Mouse (Mus musculus): ENCODE results near the gene Mfsd11. TPM values are rescaled to one million over a fixed set of nuclear protein-coding genes. Genes with fewer than 3 reads are reported as not detected.

The Mfsd11 gene
- polyA plus RNA-seq, 1 experiment from 2014 or later = 31.9 TPM

GRCm38 (mm10) chr11:116834954-116835353 is 17.3 kb upstream of the Mfsd11 start:
- no peaks in the 10 kb centered on the region for H3K9me3 ChIP-seq (ENCODE audit: control insufficient read depth, low read length)
- H3K4me3 ChIP-seq (ENCODE audit: control insufficient read depth in 1 of 2, insufficient read depth in 1 of 2, low read depth in 1 of 2, low read length in 2 of 2) = no peak overlapping the region
- ATAC-seq (ENCODE audit: insufficient number of reproducible peaks, insufficient read depth, low FRiP score, low read depth) = no peak
- H3K36me3 ChIP-seq (ENCODE audit: control insufficient read depth, insufficient read depth, low read length) = peaks cover 84% of the 10 kb centered on the region
- no peak overlapping the region for H3K9ac ChIP-seq (ENCODE audit: low read length)
- no peaks in the 10 kb centered on the region for H3K27me3 ChIP-seq (ENCODE audit: control insufficient read depth, insufficient read depth, low read length)
- no peak overlapping the region for H3K27ac ChIP-seq (replicated peaks in 1 of 2; ENCODE audit: control insufficient read depth in 1 of 2, insufficient read depth in 1 of 2, low read depth in 2 of 2, low read length in 2 of 2)
- no peak overlapping the region for H3K4me2 ChIP-seq (ENCODE audit: low read length)
- peaks cover 0 to 5% of the 10 kb centered on the region in 2 experiments; a peak in 2 of 4 replicates for H3K4me1 ChIP-seq (ENCODE audit: control insufficient read depth in 2 of 2, insufficient read depth in 2 of 2, low read length in 2 of 2)
- 91% methylated on average over 1 of the region's 1 CpGs for WGBS

GRCm38 (mm10) chr11:116836283-116836682 is 16.0 kb upstream of the Mfsd11 start:
- Histone ChIP-seq H3K9me3 (ENCODE audit: control insufficient read depth, low read length) (no peaks in the 10 kb centered on the region), H3K4me1 (ENCODE audit: control insufficient read depth in 2 of 2, insufficient read depth in 2 of 2, low read length in 2 of 2) (peaks cover 7 to 19% of the 10 kb centered on the region in 2 experiments), H3K4me3 (ENCODE audit: control insufficient read depth in 1 of 2, insufficient read depth in 1 of 2, low read depth in 1 of 2, low read length in 2 of 2) (no peak overlapping the region), H3K4me2 (ENCODE audit: low read length) (no peak overlapping the region), H3K9ac (ENCODE audit: low read length) (no peak overlapping the region), H3K27ac (replicated peaks in 1 of 2; ENCODE audit: control insufficient read depth in 1 of 2, insufficient read depth in 1 of 2, low read depth in 2 of 2, low read length in 2 of 2) (no peak overlapping the region), H3K36me3 (ENCODE audit: control insufficient read depth, insufficient read depth, low read length) (peaks cover 96% of the 10 kb centered on the region), H3K27me3 (ENCODE audit: control insufficient read depth, insufficient read depth, low read length) (no peaks in the 10 kb centered on the region)
- ATAC-seq (ENCODE audit: insufficient number of reproducible peaks, insufficient read depth, low FRiP score, low read depth) = no peak
- WGBS = 92% methylated on average over 4 of the region's 4 CpGs

- H3K9ac ChIP-seq (ENCODE audit: low read length) = no peak overlapping the region
- H3K27ac ChIP-seq (replicated peaks in 1 of 2; ENCODE audit: control insufficient read depth in 1 of 2, insufficient read depth in 1 of 2, low read depth in 2 of 2, low read length in 2 of 2) = no peak overlapping the region
- 92% methylated on average over 10 of the region's 10 CpGs for WGBS
- ATAC-seq (ENCODE audit: insufficient number of reproducible peaks, insufficient read depth, low FRiP score, low read depth) = no peak
- H3K27me3 ChIP-seq (ENCODE audit: control insufficient read depth, insufficient read depth, low read length) = no peaks in the 10 kb centered on the region
- no peak overlapping the region for H3K4me2 ChIP-seq (ENCODE audit: low read length)
- no peaks in the 10 kb centered on the region for H3K9me3 ChIP-seq (ENCODE audit: control insufficient read depth, low read length)
- H3K36me3 ChIP-seq (ENCODE audit: control insufficient read depth, insufficient read depth, low read length) = peaks cover 91% of the 10 kb centered on the region
- H3K4me3 ChIP-seq (ENCODE audit: control insufficient read depth in 1 of 2, insufficient read depth in 1 of 2, low read depth in 1 of 2, low read length in 2 of 2) = no peak overlapping the region
- H3K4me1 ChIP-seq (ENCODE audit: control insufficient read depth in 2 of 2, insufficient read depth in 2 of 2, low read length in 2 of 2) = peaks cover 7 to 22% of the 10 kb centered on the region in 2 experiments
Observed at GRCm38 (mm10) chr11:116837441-116837840, 14.8 kb upstream of the Mfsd11 start.

- Histone ChIP-seq H3K9ac (ENCODE audit: low read length) (no peak overlapping the region), H3K4me3 (ENCODE audit: control insufficient read depth in 1 of 2, insufficient read depth in 1 of 2, low read depth in 1 of 2, low read length in 2 of 2) (no peak overlapping the region), H3K27ac (replicated peaks in 1 of 2; ENCODE audit: control insufficient read depth in 1 of 2, insufficient read depth in 1 of 2, low read depth in 2 of 2, low read length in 2 of 2) (no peak overlapping the region), H3K36me3 (ENCODE audit: control insufficient read depth, insufficient read depth, low read length) (peaks cover 76% of the 10 kb centered on the region), H3K4me1 (ENCODE audit: control insufficient read depth in 2 of 2, insufficient read depth in 2 of 2, low read length in 2 of 2) (peaks cover 7 to 22% of the 10 kb centered on the region in 2 experiments), H3K4me2 (ENCODE audit: low read length) (no peak overlapping the region), H3K9me3 (ENCODE audit: control insufficient read depth, low read length) (no peaks in the 10 kb centered on the region), H3K27me3 (ENCODE audit: control insufficient read depth, insufficient read depth, low read length) (no peaks in the 10 kb centered on the region)
- WGBS = 86% methylated on average over 14 of the region's 14 CpGs
- ATAC-seq (ENCODE audit: insufficient number of reproducible peaks, insufficient read depth, low FRiP score, low read depth) = no peak
Observed at GRCm38 (mm10) chr11:116838936-116839335, 13.3 kb upstream of the Mfsd11 start.

- Histone ChIP-seq H3K9me3 (ENCODE audit: control insufficient read depth, low read length) (no peaks in the 10 kb centered on the region), H3K4me3 (ENCODE audit: control insufficient read depth in 1 of 2, insufficient read depth in 1 of 2, low read depth in 1 of 2, low read length in 2 of 2) (no peak overlapping the region), H3K4me1 (ENCODE audit: control insufficient read depth in 2 of 2, insufficient read depth in 2 of 2, low read length in 2 of 2) (peaks cover 7 to 28% of the 10 kb centered on the region in 2 experiments), H3K36me3 (ENCODE audit: control insufficient read depth, insufficient read depth, low read length) (peaks cover 70% of the 10 kb centered on the region), H3K27ac (replicated peaks in 1 of 2; ENCODE audit: control insufficient read depth in 1 of 2, insufficient read depth in 1 of 2, low read depth in 2 of 2, low read length in 2 of 2) (no peak overlapping the region), H3K4me2 (ENCODE audit: low read length) (peak overlapping the region; percentile 33; the same call in 1 of the 2 replicates), H3K27me3 (ENCODE audit: control insufficient read depth, insufficient read depth, low read length) (no peaks in the 10 kb centered on the region), H3K9ac (ENCODE audit: low read length) (peak overlapping the region; percentile 42; the same call in 1 of the 2 replicates)
- ATAC-seq (ENCODE audit: insufficient number of reproducible peaks, insufficient read depth, low FRiP score, low read depth) = no peak
- 74% methylated on average over 7 of the region's 7 CpGs for WGBS
Observed at GRCm38 (mm10) chr11:116839601-116840000, 12.6 kb upstream of the Mfsd11 start.

GRCm38 (mm10) chr11:116840748-116841147 is 11.5 kb upstream of the Mfsd11 start:
- ATAC-seq (ENCODE audit: insufficient number of reproducible peaks, insufficient read depth, low FRiP score, low read depth) = no peak
- Histone ChIP-seq H3K4me2 (ENCODE audit: low read length) (peak overlapping the region; percentile 71), H3K4me3 (ENCODE audit: control insufficient read depth in 1 of 2, insufficient read depth in 1 of 2, low read depth in 1 of 2, low read length in 2 of 2) (peak overlapping the region; percentile 3 to 85; a peak in 3 of 4 replicates), H3K9ac (ENCODE audit: low read length) (peak overlapping the region; percentile 91), H3K9me3 (ENCODE audit: control insufficient read depth, low read length) (no peaks in the 10 kb centered on the region), H3K27ac (replicated peaks in 1 of 2; ENCODE audit: control insufficient read depth in 1 of 2, insufficient read depth in 1 of 2, low read depth in 2 of 2, low read length in 2 of 2) (no peak overlapping the region), H3K36me3 (ENCODE audit: control insufficient read depth, insufficient read depth, low read length) (peaks cover 58% of the 10 kb centered on the region), H3K27me3 (ENCODE audit: control insufficient read depth, insufficient read depth, low read length) (no peaks in the 10 kb centered on the region), H3K4me1 (ENCODE audit: control insufficient read depth in 2 of 2, insufficient read depth in 2 of 2, low read length in 2 of 2) (peaks cover 7 to 29% of the 10 kb centered on the region in 2 experiments)
- 78% methylated on average over 4 of the region's 4 CpGs for WGBS

GRCm38 (mm10) chr11:116842531-116843260 is 9.5 kb upstream of the Mfsd11 start:
- H3K9ac ChIP-seq (ENCODE audit: low read length) = peak overlapping the region; percentile 91
- peaks cover 7 to 29% of the 10 kb centered on the region in 2 experiments for H3K4me1 ChIP-seq (ENCODE audit: control insufficient read depth in 2 of 2, insufficient read depth in 2 of 2, low read length in 2 of 2)
- H3K9me3 ChIP-seq (ENCODE audit: control insufficient read depth, low read length) = no peaks in the 10 kb centered on the region
- WGBS = under 1% methylated on average over 70 of the region's 73 CpGs
- H3K36me3 ChIP-seq (ENCODE audit: control insufficient read depth, insufficient read depth, low read length) = peaks cover 54% of the 10 kb centered on the region
- peak; percentile 55 for ATAC-seq (ENCODE audit: insufficient number of reproducible peaks, insufficient read depth, low FRiP score, low read depth)
- peak overlapping the region; percentile 95 to 98 for H3K27ac ChIP-seq (replicated peaks in 1 of 2; ENCODE audit: control insufficient read depth in 1 of 2, insufficient read depth in 1 of 2, low read depth in 2 of 2, low read length in 2 of 2)
- peak overlapping the region; percentile 71 for H3K4me2 ChIP-seq (ENCODE audit: low read length)
- H3K4me3 ChIP-seq (ENCODE audit: control insufficient read depth in 1 of 2, insufficient read depth in 1 of 2, low read depth in 1 of 2, low read length in 2 of 2) = peak overlapping the region; percentile 85 to 89
- no peaks in the 10 kb centered on the region for H3K27me3 ChIP-seq (ENCODE audit: control insufficient read depth, insufficient read depth, low read length)
